Mouse (Mus musculus): ENCODE measurements around the gene Foxp1. TPM values are rescaled to one million over a fixed set of nuclear protein-coding genes. Genes with fewer than 3 reads are reported as not detected.
A peak's percentile ranks its signal among the peaks of the same experiment; 100 is the strongest.

The Foxp1 gene
- total RNA-seq (2021) = 100 to 1,000 TPM; 133 to 135 TPM
- long read RNA-seq, experiment 1, partial matches to known transcripts = 3 of 42 reads
- long read RNA-seq, experiment 1, other reads (novel, unspliced or antisense) = 34 of 42 reads
- long read RNA-seq, experiment 2, partial matches to known transcripts = 7 of 26 reads
- long read RNA-seq, experiment 2, other reads (novel, unspliced or antisense) = 15 of 26 reads

DNA sequence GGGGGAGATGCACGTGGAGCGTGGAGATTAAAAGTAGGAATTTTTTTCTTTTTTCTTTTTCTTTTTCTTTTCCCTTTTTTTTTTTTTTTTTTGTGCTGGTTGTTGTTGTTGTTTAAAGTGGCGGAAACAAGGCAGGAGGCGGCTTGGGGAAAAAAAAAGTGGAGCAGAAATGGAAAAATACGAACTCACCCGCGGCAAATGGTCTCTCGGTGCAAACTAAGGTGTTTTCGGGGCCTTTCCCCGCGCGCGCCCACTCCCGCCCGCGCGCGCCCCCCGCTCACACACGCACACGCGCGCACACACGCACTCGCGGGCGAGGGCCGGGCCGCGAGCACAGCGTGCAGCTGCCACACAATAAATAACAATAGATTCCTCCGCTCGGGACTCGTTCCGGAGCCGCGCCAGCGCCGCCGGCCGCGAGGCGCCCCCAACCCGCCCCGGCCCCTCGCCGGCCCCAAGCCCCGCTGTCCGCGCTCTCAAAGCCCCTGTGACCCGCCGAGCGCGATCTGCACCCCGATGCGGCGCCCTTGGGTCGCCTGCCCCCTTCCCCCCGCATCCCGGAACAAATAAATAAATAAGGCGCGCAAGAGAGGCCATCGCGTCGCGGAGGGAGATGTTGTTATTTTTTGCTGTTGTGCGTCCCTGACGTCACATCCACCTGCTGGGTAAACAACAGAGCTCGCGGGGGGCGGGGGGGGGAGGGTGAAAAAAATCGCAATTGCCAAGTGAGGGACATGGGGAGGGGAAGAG is at the start of gene Foxp1:
Foxp1 (minus strand) TSS at position 363 of the 750 bp plus-strand sequence.
- peak; percentile 57 to 62 for DNase-seq (ENCODE audit: low spot score in 2 of 2)

DNA sequence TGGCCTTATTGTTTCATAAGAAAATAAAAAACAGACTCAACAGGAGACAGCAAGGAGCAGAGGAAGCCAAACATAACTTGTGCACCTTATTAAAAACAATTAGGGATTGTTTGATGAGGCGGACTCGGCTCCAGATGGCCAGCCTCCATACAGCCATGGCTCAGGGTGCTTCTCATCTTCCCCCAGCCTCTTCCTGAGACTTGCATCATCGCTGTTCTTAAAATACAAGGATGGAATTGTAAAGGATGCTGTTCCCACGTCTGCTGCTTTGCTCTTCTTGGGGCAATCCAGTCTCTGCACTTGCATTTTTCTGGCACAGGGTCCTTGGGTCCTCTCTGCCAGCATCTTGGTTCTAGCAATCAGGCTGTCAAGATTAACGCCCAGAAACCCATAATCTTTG is 49.5 kb upstream of the Foxp1 start:
- no peak for DNase-seq (ENCODE audit: low spot score in 2 of 2)

DNA sequence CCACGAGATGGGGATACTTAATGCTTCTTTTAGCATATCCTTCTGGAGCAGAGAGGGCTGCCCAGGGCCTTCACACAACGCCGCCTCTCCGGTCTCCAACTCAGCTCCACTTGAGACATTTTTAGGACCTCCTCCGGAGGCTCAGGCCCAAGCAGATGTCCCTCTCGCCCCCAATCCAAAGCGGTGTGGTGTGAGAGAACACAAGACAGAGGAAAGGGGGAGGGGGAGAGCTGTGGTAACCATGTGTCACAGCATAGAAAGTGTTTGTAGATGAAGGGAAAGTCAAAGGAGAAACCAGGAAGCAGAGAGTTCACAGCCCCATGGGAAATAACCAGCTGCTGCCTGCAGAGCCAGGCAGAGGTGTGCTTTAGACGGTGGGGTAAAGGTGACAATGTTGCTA is 44.4 kb upstream of the Foxp1 start:
- DNase-seq (ENCODE audit: low spot score in 2 of 2) = peak; percentile 37 to 68

DNA sequence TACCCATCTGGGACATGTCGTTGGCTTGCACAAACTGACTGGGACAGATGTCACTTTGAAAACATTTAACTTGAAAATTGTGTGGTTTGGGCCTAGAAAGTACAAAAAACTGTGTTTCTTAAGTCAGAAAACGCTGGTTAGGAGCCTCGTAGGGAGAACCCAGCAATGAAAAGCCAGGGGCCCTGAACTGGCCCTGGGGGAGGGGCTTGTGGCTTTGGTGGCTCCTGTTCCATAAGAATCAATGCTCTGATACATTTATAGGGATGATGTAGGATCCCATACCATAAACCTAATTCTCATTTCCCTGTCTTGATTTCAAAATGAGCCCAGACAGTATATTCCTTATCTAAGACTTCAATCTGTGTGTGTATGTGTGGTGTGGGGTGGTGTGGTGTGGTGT is 42.2 kb upstream of the Foxp1 start:
- DNase-seq (ENCODE audit: low spot score in 2 of 2) = no peak

DNA sequence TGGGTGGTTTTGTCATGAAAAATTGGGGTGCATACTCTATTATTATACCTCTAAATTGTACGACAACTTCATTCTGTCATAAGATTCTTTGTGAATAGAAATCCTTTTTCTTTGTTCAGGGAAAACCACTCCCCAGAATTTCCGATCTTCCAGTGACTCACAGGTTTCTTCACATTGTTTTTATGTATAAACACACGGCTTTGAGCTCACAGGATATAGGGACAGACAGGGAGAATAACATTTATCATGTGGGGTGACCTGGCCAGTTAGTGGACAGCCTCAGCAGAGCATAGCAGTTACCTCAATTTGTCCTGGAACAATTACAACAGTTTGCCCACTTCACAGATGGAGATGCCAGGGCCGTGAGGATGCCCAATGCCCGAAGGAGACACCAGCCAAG is 34.4 kb upstream of the Foxp1 start:
- no peak for DNase-seq (ENCODE audit: low spot score in 2 of 2)

DNA sequence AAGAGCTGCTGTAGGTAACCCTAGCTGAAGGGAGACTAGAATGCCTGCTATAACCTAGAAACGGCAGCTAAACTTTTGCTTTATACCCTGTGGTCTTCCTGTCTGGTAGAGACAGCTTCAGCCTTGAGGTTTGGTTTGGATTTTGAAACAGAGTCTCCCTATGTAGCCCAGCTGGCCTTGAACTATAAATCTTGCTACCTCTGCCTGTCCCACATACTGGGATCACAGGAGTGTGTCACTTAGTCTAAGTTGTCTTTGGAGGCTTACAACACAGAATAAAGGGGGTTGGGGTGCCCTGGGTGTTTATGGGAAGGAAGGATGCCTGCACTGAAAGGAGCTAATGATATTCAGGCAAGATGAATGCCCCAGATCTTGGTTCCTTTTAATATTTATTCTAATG is 30.3 kb upstream of the Foxp1 start:
- DNase-seq (ENCODE audit: low spot score in 2 of 2) = no peak

DNA sequence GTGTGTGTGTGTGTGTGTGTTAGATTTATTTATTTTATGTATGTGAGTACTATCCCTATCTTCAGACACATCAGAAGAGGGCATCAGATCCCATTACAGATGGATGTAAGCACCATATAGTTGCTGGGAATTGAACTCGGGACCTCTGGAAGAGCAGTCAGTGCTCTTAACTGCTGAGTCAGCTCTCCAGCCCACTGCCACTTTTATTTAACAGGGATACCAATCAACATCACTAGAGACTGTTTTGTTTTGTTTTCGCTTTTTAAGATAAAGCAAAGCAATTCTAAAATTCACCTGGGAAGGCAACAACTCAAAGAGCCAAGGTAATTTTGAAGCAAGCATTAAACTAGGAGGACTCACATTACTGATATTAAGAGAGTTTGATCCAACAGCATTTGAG is 23.9 kb upstream of the Foxp1 start:
- DNase-seq (ENCODE audit: low spot score in 2 of 2) = no peak

DNA sequence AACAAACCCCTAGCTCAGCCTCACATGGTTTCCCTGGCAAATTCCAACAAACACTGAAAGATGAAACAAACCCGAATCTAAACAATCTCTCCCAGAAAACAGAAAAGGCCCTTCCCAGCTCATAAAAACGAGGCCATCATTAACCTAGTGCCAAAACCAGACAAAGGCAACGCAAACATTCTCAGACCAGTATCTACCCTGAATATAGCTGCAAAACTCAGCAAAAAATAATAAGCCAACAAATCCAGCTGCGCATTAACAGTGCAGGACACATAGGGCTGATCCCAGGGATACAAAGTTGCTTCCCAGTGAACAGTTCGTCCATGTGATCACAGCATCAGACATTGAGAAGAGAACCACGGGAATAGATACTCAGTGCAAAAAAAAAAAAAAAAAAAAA is 22.9 kb upstream of the Foxp1 start:
- no peak for DNase-seq (ENCODE audit: low spot score in 2 of 2)

DNA sequence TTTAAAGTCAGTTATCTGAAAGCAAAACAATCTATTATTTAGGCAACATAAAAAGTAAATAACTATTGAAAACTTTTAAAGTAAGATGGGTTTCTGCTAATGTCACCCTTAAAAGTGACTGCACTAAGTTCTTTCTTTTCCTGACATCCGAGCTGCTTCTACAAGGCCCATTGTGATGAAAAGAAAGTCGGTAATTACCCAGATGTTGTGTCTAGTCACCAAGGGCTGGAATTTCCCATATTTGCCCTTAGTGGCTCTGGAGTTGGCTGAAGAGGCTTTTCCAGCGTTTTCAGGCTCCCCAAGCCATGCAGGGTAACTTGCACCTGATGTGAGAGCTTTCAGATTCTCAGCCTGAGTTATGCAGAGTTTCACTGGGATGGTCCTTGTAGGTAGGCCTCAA is 18.6 kb upstream of the Foxp1 start:
- no peak for DNase-seq (ENCODE audit: low spot score in 2 of 2)

DNA sequence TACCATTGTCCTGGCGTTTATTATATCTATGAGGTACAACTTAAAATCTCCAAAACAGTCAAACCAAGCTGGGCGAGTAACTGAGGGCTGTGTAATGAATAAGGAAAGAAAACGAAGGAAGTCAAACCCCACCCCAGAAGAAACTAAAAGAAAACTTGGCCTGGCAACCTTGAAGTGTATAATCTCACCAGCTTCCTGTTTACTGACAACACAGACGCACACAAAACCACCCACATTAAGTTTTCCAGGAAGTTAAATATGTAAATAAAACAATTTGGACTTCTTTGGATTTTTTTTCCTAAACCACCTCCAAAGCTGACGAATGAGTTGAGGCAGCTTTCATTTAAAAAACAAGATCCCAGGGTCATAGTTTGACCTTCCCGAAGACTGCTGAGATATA is 18.1 kb upstream of the Foxp1 start:
- DNase-seq (ENCODE audit: low spot score in 2 of 2) = no peak

DNA sequence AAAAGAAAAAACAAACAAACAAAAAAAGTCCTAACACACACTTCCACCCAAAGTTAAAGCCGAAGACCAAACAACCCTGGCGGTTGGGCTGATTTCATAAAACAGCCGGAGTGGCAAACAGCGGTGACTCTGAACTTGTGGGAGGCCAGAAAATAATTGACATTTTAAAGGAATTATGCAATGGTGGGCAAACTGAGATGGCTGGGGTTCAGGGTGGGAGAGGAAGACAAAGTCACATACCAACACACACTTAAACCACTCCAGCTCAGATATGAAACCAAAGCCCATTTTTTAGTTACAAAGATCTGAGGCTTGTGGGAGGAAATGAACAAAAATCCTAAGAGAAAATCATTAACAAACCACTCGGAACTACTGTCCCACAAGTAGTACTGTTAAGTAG is 17.6 kb upstream of the Foxp1 start:
- DNase-seq (ENCODE audit: low spot score in 2 of 2) = no peak

DNA sequence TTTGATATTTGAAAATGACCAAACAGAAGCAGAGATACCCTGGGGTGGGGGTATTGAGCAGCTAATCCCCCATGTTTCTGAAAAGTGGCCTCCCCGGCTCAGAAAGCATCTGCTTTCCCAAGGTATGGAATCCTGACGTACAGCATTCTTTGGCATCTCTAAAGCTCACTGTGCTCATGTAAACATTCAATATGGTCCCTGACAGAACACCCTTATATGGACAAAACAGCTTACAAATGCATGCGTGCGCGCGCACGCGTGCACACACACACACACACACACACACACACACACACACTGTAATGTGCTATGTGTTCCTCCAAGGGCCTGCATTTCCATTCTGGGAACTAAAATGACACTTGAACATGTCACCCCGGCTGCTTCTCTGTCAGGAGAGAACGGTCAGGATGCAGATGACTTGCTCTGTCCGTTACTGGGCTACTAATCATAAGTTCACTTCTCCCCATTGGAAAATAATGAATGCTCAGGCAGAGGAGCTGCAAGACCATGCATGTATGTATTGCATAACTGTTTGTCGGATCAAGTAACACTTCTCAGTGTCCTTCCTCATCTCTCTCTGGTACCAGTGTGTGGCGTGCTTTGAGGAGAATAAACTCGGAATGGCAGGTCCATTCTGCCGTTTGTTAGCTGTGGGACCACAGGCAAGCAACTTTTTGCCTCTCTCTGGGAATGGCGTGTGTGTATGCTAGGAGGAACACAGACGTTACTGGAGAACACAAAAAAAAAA is 15.8 kb upstream of the Foxp1 start:
- DNase-seq (ENCODE audit: low spot score in 2 of 2) = no peak

DNA sequence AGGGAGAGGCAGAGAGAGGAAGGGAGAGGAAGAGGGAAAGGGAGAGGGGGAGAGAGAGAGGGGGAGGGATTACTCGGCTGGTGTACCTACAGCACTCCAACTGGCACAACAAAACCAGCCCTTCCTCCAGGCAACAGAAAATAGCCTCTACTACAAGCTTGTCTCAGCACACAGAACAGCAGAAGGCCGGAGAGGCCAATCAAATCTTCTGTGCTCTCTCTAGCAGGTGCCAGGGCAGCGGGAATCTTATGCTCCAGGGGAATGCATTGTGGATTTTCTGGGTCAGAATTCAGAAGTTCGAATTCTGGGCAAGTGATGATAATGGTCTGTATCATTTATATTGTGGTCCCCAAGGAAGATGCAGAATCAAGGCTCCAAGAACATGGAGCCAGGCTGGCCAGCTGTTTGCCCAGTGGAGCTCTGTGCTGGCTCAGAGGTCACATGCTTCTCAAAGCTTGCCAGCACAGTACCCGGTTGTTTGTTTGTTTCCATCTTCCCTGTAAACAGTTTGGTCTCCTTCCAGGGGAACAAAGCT is 11.8 kb upstream of the Foxp1 start:
- DNase-seq (ENCODE audit: low spot score in 2 of 2) = no peak

DNA sequence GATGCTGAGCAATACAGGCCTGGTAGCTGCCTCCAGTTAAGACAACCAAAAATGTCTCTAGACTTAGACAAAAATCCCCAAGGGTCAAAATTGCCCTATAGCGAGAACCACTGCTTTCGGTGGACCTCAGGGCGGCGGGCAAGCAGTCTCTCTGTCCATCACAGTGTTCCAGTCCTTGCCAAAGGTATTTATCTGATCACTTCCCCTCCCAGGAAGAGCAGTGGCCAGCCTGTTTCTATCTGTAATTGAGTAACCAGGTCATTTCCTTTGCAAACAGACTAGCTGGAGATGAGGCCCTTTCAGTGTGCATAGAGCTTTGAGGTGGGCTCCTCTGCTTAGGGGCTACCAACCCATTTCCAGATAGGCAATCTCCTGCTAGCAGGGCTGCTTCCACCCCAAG is 9.9 kb upstream of the Foxp1 start:
- no peak for DNase-seq (ENCODE audit: low spot score in 2 of 2)

DNA sequence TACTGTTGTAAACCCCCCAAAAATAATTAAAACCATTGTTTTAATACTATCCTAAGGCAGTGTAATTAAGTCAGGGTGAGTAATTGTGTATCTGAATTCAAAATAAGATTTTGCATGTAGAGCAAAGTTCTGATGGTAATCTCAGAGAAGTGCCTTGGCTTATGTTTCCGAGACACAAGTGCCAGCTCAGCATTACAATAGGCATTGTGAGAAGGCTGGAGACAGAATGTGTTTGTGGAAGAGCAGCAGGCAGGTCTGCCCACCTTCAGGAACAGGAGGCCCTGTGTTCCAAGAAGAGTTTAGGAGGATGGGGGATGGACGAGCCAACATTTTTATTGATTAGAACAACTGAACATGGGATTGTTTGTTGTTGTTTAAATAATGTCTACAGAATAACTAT is 6.5 kb upstream of the Foxp1 start:
- DNase-seq (ENCODE audit: low spot score in 2 of 2) = no peak

DNA sequence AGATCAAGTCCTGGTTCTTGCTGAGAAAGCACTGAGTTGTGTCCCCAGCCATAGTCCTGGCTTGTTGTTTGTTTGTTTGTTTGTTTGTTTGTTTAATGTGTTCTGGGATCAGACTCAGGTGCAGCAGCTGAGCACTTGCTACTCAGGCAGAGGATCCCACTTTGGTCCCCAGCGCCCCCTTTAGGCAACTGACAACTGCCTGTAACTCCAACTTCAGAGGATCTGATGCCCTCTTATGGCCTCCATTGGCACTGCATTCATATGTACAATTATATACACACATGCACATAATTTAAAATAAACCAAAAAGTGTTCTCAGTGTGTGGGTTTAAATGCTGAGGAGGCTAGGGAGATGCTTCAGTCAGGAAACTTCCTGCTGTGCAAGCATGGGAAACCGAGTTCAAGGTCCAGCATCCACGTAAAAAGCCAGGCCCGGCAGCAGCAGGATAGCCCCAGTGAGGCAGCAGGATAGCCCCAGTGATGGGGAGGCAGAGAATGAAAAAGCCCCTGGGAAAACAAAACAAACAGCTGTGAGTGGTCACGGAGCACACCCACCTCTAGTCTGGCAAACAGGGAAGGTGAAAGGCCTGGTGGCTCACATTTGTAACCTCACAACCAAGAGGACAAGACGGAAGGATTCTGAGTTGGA is 5.1 kb upstream of the Foxp1 start:
- DNase-seq (ENCODE audit: low spot score in 2 of 2) = no peak

DNA sequence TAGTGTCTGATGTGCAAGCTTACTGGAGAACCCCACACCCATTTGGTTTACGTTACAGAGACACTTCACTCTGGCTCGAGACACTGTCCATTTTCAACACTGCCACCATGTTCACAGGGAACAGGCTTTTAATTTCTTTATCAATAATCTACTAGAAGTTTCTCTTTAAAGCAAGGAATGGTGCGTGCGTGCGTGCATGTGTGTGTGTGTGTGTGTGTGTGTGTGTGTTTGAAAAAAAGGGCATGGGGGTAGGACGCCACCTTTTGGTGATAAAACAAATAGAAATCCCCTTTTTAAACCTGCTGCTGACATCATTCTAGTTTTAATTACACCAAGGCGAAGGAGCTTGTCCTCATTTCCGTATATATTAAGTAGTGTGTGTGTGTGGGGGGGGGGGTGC is 2.8 kb upstream of the Foxp1 start:
- no peak for DNase-seq (ENCODE audit: low spot score in 2 of 2)

DNA sequence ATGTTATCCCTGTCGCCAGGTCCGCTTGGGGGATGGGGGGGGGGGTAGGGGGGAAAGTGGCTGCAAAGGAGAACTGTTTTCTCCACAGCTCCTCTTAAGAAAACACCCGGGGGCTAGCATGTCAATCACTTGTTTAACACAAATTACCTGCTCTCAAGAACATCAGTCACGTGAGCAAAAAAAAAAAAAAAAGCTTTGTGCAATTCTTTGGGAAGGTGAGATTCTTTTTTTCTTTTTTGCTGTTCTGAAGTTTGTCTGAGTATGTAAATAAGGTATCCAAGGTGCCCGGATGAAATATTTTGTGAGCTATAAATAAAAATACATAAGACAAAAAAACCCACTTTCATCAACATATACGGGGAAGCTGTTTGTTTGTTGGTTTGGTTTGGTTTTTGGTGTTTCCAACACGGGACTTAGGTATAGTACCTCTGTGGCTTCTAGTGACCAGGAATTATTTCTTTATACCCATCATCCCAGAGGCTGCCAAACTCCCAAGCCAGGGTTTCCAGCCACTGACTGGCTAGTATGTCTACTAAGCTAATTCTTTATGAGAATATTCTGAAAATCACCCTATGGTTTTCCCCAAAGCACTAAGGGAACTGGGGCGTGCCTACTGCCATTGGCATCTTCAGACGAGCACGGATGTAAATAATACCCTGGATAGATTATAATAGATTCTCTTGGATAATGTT is 1.3 kb upstream of the Foxp1 start:
- DNase-seq (ENCODE audit: low spot score in 2 of 2) = no peak

DNA sequence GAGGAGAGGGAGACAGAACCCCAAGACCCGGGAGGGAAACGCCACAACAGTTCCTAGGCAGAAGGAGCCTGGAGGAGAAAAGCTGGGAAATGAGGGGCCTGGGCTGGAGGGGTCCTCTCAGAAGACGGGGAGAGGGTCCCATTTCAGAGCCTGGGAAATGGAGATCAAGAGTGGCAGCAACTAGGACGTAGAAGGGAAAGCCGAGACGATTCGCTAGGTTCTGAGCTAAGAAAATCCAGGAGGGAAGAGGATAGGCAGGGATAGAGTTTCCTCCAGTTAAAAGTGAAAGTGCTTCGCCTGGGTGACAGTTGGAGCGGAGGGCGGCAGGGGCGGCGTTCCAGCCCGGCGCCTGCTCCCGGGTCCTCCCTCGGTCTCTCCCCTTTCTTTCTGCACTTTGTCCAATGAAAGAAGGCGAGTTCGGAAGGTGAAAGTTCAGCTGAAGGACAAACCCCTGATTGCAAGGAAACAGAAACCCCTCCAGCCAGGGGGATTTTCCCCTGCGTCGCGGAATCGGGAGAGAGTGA is 650 bp upstream of the Foxp1 start:
- DNase-seq (ENCODE audit: low spot score in 2 of 2) = peak; percentile 62 to 78

DNA sequence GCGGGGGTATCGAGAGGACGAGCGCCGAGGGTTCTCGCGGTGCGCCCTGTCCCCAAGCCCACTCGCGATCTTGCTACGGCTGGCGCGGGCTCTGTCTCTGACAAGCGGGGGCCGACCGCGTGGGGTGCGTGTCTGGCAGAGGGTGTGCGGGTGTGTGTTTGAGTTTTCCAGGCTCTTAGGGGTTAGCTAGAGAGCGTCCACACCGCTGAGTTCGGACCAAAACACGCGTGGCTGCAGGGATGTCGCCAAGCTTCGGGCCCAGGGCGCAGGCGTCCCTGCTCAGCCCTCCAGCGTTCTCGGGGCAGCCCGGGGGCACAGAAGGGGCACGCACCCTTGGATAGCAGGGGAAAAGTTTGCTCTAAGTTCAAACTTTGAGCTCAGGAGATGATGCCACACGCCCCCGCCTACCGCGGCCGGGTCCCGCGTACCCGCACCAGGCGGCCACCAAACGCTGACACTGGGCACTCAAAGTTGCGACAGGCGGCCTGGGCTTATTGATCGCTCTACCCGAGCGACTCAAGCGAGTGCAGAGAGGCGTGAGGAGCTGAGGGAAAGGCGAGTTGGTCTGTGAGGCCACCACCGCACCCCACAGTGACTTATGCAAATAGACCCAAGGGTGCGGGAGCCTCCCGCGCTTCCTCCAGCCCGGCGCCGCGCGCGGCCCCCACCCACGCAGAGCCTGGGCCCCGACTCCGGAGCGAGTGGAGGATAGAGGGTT is 721 bp downstream of the Foxp1 start:
- peak; percentile 49 to 68 for DNase-seq (ENCODE audit: low spot score in 2 of 2)

Data from left cerebral cortex, adult 18-20 months (tissue).